Mouse (Mus musculus) T-helper 1 cell (primary cell): ENCODE measurements at regions not wholly inside any gene's neighbourhood (a gene's known extent, or its start where the extent isn't known, plus 50 kb on each side); places are given as distances from the start of the nearest gene placed in this dataset.

Experiments
- in situ Hi-C: fragments of 300-600 bp; cut with MboI, MseI; formaldehyde crosslinking; loops from one replicate; pipeline ENCODE4 v1.15.1; 2025; ENCODE audit warnings: high pct_unique_total_duplicates

- in situ Hi-C loops = no loop called here
These were observed 112.0 kb downstream of the Gm19410 start for GRCm38 (mm10) chr8:35877581-35877980.

- in situ Hi-C loops = no loop called here
These were observed 116.2 kb downstream of the Gm19410 start for GRCm38 (mm10) chr8:35881810-35882209.

GRCm38 (mm10) chr8:35882638-35883455 lies 117.3 kb downstream of the Gm19410 start:
- in situ Hi-C loops = no loop called here

- in situ Hi-C loops = no loop called here
These were observed 117.8 kb downstream of the Gm19410 start for GRCm38 (mm10) chr8:35883456-35883780.

- in situ Hi-C loops = no loop called here
These were observed 119.0 kb downstream of the Gm19410 start for GRCm38 (mm10) chr8:35884545-35884944.

GRCm38 (mm10) chr8:35890083-35890482 lies 124.5 kb downstream of the Gm19410 start:
- in situ Hi-C loops = no loop called here

GRCm38 (mm10) chr8:35891769-35892168 lies 126.2 kb downstream of the Gm19410 start:
- in situ Hi-C loops = no loop called here

- in situ Hi-C loops = loop anchor here (5.0 kb wide), 1 partner anchor 36 kb away; no protein-coding TSS in a partner anchor
These were observed 132.9 kb downstream of the Gm19410 start for GRCm38 (mm10) chr8:35898493-35898892.

- in situ Hi-C loops = no loop called here
These were observed 135.9 kb downstream of the Gm19410 start for GRCm38 (mm10) chr8:35901490-35901889.

GRCm38 (mm10) chr8:35904711-35905450 lies 139.3 kb downstream of the Gm19410 start:
- in situ Hi-C loops = no loop called here

GRCm38 (mm10) chr8:35907998-35908397 lies 142.4 kb downstream of the Gm19410 start:
- in situ Hi-C loops = no loop called here

- in situ Hi-C loops = no loop called here
These were observed 146.7 kb downstream of the Gm19410 start for GRCm38 (mm10) chr8:35912264-35912663.

- in situ Hi-C loops = no loop called here
These were observed 150.4 kb downstream of the Gm19410 start for GRCm38 (mm10) chr8:35915878-35916518.

GRCm38 (mm10) chr8:35917573-35917972 lies 152.0 kb downstream of the Gm19410 start:
- in situ Hi-C loops = no loop called here

- in situ Hi-C loops = no loop called here
These were observed 153.9 kb downstream of the Gm19410 start for GRCm38 (mm10) chr8:35919451-35919850.

GRCm38 (mm10) chr8:35919859-35920675 lies 154.5 kb downstream of the Gm19410 start:
- in situ Hi-C loops = no loop called here

- in situ Hi-C loops = no loop called here
These were observed 158.4 kb downstream of the Gm19410 start for GRCm38 (mm10) chr8:35924026-35924425.

GRCm38 (mm10) chr8:35927408-35927871 lies 161.8 kb downstream of the Gm19410 start:
- in situ Hi-C loops = no loop called here

- in situ Hi-C loops = no loop called here
These were observed 164.7 kb downstream of the Gm19410 start for GRCm38 (mm10) chr8:35930291-35930690.

GRCm38 (mm10) chr8:35933186-35934114 lies 167.9 kb downstream of the Gm19410 start:
- in situ Hi-C loops = no loop called here
